Mouse (Mus musculus) left cerebral cortex, adult 6 months (tissue): ENCODE results near the gene Gm21761. TPM values are rescaled to one million over a fixed set of nuclear protein-coding genes. Genes with fewer than 3 reads are reported as not detected.

Experiments used
- long read RNA-seq, 2 experiments: library from polyadenylated mRNA; unstranded; transcript quantifications; one replicate each; pipeline ENCODE4 v2.0.0; 2019 to 2020
- polyA plus RNA-seq: library from polyadenylated mRNA; unstranded; fragments of <200 nt; fragmentation: Nextera tagmentation; gene quantifications from 2 replicates; pipeline ENCODE4 v1.2.3, GENCODE M21; 2021

Gm21761 gene
- not detected in 2 replicates for polyA plus RNA-seq
- long read RNA-seq, experiment 1: 0 reads
- long read RNA-seq, experiment 2: 0 reads

GRCm38 (mm10) chr13:119929172-119929571 lies at the start of gene Gm21761:
TSS of gene Gm21761 (minus strand) at chr13:119929272.

GRCm38 (mm10) chr13:119950706-119951105 lies 21.6 kb upstream of the Gm21761 start, which contains the start of gene B020031M17Rik:
TSS of gene B020031M17Rik (minus strand) at chr13:119950806.

DNA sequence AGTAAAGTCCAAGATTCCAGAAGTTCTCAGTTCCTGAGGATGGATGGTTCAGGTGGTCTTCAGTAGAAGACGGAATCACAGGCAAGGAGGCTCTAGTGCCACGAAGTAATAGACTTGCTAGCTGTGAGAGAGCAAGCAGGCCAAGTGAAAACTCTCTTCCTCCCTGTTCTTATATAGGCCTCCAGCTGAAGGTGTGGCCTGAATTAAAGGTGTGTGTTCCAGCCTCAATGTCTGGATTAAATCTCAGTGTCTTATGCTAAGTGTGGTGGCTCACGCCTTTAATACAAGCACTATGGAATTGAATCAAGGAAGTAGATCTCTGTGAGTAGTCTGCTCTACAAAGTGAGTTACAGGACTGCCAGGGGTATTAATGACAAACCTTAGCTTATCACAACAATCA lies 34.4 kb downstream of the Gm21761 start, which contains the start of gene Tcstv1:
Gene Tcstv1 (minus strand): TSS at position 101 of the 400 bp plus-strand sequence.

Other genes starting within 250 kb of the Gm21761 start
- gene Hmgcs1, start 238.9 kb downstream of the Gm21761 start, polyA plus RNA-seq: 176 and 180 TPM in 2 replicates
- 9.2 and 12.5 TPM in 2 replicates for gene Nim1k, start 173.4 kb downstream of the Gm21761 start, polyA plus RNA-seq
- 22.3 and 39.3 TPM in 2 replicates for gene Zfp131, start 138.4 kb downstream of the Gm21761 start, polyA plus RNA-seq
- gene AF067063, start 99.1 kb downstream of the Gm21761 start, polyA plus RNA-seq: not detected in 2 replicates
- gene D13Ertd608e, start 93.3 kb downstream of the Gm21761 start, polyA plus RNA-seq: not detected in 2 replicates
- not detected in 2 replicates for gene Tcstv1, start 34.5 kb downstream of the Gm21761 start, polyA plus RNA-seq
- gene B020031M17Rik, start 21.5 kb upstream of the Gm21761 start, polyA plus RNA-seq: not detected in 2 replicates
- not detected in 2 replicates for gene Gm36079, start 97.7 kb upstream of the Gm21761 start, polyA plus RNA-seq
- gene Gm21188, start 122.9 kb upstream of the Gm21761 start, polyA plus RNA-seq: not detected in 2 replicates
- not detected in 2 replicates for gene Gm20767, start 211.0 kb upstream of the Gm21761 start, polyA plus RNA-seq
- gene Gm21818, start 243.2 kb upstream of the Gm21761 start, polyA plus RNA-seq: not detected in 2 replicates